Mouse (Mus musculus) embryo, embryonic 10.5 days (tissue): ENCODE data around the gene Acap3.

Experiments used
- DNase-seq: peaks from one replicate; pipeline ENCODE4 v3.0.0-alpha.2; 2015; ENCODE audit warnings: low spot score

The Acap3 gene

DNA sequence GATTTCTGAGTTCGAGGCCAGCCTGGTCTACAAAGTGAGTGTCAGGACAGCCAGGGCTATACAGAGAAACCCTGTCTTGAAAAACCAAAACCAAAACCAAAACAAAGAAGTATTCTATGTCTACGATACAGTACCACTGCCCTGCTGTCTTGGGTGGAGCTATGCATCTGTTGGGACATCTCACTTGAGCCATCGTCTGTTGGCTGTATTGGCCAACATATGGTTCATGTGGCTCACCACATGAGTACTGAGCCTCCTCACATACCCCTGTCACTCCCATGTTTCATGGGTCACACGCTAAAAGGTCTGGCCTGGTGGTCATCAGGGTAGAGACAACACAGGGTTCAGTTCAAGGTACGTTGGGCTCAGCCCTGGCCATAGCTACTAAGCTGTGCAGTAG lies 5.3 kb upstream of the Acap3 start:
- DNase-seq: no peak

DNA sequence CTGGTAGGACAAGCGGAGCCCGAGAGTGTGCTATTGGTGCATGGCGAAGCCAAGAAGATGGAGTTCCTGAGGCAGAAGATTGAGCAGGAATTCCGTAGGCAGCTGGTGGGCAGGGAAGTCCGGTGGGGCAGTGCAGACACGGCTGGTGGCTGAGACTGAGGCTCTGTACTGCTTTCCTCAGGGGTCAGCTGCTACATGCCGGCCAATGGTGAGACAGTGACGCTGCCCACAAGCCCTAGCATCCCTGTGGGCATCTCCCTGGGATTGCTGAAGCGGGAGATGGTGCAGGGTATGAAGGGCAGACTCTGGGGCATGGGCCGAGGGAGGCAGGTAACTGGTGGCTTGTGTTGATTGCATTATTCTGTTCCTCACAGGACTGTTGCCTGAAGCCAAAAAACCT lies 3.9 kb upstream of the Acap3 start:
- no peak for DNase-seq

DNA sequence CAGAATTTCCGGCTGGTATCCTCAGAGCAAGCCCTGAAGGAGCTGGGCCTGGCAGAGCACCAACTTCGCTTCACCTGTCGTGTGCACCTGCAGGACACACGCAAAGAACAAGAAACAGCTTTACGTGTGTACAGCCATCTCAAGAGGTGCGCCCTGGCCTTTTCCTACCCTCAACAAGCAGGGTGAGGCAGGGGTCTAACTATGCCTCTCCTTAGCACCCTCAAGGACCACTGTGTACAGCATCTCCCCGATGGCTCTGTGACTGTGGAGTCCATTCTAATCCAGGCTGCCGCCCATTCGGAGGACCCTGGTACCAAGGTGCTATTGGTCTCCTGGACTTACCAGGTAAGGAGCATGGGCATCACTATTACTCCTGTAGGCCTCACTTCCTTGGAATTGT lies 3.4 kb upstream of the Acap3 start:
- DNase-seq: no peak

- no peak for DNase-seq
Measured at GRCm38 (mm10) chr4:155889316-155889715, 2.3 kb upstream of the Acap3 start.

GRCm38 (mm10) chr4:155891011-155891471 lies 581 bp upstream of the Acap3 start:
- no peak for DNase-seq

DNA sequence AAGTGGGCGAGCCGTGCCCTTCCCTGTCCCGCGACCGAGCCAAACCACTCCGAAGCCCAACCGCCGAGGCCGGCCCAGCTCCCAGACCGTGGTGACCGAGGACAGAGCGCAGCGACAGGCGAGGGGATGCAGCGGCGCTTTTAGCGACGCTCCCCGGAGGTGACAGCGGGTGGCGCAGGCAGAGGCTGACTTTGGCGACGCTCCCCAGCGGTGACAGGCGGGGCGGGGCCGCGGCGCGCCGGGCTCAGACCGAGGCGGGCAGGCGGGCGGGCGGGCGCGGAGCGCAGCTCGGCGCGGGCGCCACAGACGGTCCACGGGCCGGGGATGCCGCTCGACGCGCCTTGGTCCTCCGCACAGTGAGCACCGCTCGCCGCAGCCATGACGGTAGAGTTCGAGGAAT lies 395 bp downstream of the Acap3 start:
- peak; percentile 85 for DNase-seq

DNA sequence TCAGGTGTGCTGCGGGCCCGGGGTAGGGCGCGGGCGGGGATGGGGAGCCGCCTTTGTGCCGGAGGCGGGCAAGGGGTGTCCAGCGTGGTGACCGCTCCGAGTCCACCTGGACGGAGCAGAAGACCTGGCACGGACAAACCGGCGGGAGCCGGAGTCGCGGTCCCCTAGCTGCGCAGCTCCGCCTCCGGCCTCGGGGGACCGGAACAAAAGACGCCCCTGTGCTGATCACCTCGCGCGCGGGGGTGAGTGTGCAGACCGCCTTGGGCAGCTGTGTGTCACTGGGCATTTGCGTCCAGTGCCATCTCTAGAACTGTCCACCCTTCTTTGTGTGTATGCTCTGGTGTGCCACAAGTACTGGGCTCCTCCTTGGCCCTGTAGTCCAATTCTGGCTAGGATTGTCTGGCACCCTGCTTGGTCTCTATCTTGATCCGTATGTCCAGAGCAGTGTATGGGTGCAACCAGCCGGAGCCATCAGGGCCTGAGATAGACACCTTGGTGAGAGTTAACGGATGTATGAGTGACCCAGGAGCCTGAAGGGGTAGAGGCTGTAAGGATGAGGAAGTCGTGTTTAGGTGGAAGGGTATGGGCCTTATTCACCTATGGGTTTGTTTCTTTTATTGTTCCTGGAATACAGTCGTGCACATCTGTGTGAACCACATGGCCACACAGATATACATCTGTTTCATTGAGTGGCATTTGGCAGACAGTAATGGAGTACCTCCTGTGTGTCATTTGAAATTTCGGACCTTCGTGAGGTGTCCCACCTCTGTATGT lies 1.0 kb downstream of the Acap3 start:
- peak; percentile 47 for DNase-seq

GRCm38 (mm10) chr4:155893212-155893690 lies 1.6 kb downstream of the Acap3 start:
- no peak for DNase-seq

GRCm38 (mm10) chr4:155894311-155894881 lies 2.8 kb downstream of the Acap3 start:
- peak; percentile 3 for DNase-seq

DNA sequence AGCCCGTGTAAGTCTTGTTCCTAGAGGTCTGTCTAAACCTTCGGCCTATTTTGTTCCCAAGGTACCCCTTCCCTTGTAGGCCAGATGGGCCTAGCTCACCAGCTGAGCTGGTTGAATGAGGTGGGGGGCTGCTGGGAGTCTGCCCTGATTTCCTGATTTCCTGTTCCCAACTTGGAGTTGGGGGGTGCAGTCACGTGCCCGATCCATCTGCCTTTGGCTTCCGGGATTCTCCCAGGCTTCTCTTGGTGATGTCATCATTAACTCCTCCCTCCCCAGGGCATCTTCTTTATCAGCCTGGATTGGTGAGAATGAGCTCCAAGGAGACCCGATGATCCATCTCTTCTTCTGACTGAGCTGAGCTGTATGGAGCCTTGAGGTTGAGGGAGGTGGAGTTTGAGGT lies 3.6 kb downstream of the Acap3 start:
- peak; percentile 12 for DNase-seq

DNA sequence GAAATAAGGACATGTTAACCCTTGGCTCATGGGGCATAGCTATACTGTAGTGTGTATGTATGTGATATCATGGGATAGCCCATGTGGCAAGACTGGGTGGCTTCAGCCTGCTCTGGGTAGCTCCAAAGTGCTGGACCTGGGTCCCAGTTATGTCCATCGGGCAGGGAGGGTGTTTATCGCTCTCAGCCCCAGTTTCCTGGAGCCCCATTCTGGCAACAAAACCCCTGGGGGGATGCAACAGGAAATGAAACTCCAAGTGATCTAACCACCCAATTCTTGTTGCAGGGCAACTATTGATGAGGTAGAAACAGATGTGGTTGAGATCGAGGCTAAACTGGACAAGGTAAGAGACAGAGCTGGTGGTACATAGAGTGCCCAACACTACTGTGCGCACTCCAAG lies 4.2 kb downstream of the Acap3 start:
- DNase-seq: no peak

DNA sequence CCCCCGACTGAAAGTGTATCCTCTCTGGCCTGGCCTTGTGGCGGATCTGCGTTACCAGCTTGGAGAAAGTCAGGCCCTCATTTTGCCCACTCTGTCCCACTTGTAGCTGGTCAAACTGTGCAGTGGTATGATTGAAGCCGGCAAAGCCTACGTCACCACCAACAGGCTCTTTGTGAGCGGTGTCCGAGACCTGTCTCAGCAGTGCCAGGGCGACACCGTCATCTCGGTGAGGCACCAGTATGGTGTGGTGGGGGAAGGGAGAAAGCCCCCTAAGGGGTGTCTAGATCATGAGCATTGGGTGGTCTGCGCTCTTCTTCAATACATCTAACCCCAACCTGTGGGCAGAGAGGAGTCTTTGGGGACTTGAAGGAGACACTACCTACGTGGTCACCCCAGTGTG lies 4.8 kb downstream of the Acap3 start:
- no peak for DNase-seq

- no peak for DNase-seq
Measured at GRCm38 (mm10) chr4:155898318-155898717, 6.7 kb downstream of the Acap3 start.

DNA sequence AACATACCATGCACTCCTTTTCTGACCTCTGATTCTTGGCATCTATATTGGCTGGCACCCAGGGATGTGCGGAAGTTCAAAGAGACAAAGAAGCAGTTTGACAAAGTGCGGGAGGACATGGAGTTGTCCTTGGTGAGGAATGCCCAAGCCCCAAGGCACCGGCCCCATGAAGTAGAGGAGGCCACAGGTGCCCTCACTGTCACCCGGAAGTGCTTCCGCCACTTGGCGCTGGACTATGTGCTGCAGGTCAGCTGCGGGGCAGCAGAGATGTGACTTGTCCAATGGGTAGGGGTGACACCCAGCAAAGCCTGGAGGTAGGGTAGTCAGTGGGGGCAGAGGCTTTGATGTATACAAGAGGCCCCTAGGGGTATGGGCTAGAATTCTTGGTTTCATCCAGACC lies 7.7 kb downstream of the Acap3 start:
- no peak for DNase-seq

- no peak for DNase-seq
Measured at GRCm38 (mm10) chr4:155901205-155901604, 9.6 kb downstream of the Acap3 start.

- DNase-seq: no peak
Measured at GRCm38 (mm10) chr4:155903246-155903645, 11.6 kb downstream of the Acap3 start.

DNA sequence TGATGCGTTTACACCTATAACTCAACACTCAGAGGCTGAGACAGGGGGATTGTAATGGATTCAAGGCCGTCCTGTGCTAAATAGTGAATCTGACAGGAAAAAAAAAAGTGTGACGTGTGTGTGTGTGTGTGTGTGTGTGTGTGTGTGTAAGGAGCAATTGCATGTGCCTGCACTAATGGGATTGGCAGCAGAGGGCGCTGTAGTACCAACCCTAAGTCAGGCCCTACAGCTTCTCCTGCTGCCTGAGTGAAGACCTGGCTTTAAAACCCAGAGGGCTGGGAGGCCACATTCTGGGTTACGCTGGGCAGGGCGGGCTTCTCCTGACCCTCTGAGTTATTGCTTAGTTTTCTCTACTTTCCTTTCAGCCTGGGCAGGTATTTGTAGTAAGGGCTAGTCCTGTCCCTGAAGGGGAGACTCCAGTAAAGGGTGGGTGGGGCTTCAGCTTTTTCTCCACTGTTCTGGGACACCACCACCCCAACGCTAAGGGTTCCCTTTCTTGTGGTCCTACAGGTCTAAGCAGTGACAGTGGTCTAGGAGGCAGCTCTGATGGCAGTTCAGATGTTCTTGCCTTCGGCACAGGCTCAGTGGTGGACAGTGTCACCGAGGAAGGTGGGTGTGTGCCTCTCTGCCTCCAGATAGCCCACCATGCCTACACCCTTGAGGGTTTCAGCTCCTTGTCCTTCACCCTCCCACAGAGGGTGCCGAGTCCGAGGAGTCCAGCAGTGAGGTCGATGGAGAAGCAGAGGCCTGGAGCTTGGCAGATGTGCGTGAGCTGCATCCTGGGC lies 12.9 kb downstream of the Acap3 start:
- peak; percentile 39 for DNase-seq

DNA sequence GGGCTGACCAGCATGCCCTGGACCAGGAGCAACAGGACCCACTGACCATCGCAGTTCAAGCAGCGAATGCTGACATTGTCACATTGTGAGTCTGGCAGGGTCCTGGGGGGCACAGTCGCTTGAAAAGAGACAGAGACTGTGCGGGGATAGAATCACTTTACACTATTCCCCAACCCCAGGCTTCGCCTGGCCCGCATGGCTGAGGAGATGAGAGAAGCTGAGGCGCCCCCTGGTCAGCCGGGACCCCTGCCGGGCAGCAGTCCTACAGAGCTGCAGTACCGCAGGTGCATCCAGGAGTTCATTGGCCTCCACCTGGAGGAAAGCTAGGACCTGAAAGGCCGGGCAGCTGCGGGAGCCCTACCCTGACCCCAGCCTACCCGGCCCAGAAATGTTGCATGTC lies 14.0 kb downstream of the Acap3 start:
- DNase-seq: no peak

DNA sequence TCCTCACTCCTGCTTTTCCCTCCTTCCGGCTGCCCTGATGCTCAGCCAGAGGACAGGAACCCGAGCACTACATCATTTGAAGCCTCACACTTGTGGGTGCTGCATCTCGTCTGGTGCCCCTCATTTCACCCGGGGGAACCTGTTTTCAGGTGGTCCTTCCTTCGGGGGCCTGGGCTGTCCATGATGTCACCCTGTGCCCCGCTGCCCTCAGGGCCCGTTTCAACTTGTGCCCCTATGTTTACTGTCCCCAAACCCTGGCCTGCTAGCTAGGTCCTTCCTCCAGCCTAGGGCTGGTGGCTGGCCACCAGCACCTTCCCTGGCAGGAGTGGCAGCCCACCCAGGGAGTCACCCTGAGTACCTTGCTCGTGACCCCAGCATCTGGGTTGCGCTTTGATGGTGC lies 14.5 kb downstream of the Acap3 start:
- DNase-seq: no peak

GRCm38 (mm10) chr4:155907003-155907402 lies 15.4 kb downstream of the Acap3 start:
- DNase-seq: no peak

GRCm38 (mm10) chr4:155908281-155908680 lies 16.7 kb downstream of the Acap3 start:
- no peak for DNase-seq

- DNase-seq: no peak
Measured at GRCm38 (mm10) chr4:155908751-155909150, 17.1 kb downstream of the Acap3 start.

DNA sequence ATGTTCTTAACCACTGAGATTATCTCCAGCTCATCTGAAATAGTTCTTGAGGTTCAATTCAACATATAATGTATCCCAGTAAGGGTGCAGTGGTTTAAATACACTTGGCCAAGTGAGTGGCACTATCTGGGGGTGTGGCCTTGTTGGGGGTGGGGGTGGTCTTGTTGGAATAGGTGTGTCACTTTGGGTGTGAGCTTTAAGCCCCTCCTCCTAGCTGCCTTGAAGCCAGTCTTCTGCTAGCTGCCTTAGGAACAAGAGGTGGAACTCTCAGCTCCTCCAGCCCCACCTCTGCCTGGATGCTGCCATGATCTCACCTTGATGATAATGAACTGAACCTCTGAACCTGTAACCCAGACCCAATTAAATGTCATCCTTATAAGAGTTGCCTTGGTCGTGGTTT lies 40.4 kb downstream of the Acap3 start:
- DNase-seq: no peak
